Mouse (Mus musculus): ENCODE results near the gene Gpr18.
A peak's percentile ranks its signal among the peaks of the same experiment; 100 is the strongest.
"Not testable (repeated sequence)": the region's sequence is repeated elsewhere in the genome, so short reads cannot be mapped to it uniquely, and the experiment has no call there.

The Gpr18 gene

DNA sequence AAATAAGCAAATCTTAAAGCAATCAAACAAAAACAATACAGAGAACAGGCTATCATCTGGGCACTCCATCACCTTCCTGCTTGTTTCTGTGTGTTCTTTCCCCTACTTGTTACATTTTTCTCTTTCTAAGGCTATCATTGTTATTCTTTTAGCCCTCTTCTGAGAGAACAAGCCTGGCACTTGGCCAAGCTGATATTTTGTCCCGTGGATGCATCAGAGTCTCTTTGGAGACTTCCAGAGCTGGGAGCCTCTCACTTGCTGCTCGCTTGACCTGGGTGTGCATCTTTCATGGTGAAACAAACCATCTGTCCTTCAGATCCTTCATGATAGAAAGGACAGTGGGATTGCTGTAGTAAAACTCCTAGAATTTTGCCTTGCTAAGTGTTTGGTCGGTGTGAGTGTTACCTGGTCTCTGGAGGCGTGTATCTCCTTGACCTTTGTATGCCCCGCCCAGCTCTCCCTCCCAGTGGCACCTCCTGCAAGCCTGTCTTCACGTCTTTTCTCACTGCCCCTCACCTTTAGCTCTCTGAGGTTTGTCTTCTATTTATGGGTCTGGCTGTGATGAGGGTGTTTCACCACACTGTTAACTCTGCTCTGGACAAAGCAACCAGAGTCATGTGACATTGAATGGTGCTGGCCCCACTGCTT, 31.3 kb downstream of the Gpr18 start:
- DNase-seq (ENCODE audit: low spot score), result peak; percentile 77

- no peak for DNase-seq (ENCODE audit: low spot score)
Measured at GRCm38 (mm10) chr14:121881211-121881610, 34.4 kb downstream of the Gpr18 start.

- DNase-seq (ENCODE audit: low spot score), result no peak
Measured at GRCm38 (mm10) chr14:121879266-121879840, 36.2 kb downstream of the Gpr18 start.

DNA sequence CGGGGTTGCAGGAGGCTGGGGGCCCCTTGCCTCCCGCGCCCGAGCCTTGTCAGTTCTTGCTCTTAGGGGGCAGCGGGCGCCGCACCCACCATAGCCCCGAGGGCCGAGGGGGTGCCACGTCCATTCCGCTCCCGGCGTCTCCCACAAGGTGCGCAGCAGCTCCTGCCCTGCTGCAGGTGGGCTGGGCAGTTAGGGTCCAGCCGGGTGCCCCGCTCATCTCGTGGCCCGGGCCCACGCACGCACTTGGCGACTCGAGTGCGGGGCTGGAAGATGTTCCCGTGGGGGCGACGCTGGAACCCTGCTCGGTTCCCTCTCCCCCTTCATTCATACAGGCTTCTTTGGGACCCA, 36.7 kb downstream of the Gpr18 start:
- no peak for DNase-seq (ENCODE audit: low spot score)

DNA sequence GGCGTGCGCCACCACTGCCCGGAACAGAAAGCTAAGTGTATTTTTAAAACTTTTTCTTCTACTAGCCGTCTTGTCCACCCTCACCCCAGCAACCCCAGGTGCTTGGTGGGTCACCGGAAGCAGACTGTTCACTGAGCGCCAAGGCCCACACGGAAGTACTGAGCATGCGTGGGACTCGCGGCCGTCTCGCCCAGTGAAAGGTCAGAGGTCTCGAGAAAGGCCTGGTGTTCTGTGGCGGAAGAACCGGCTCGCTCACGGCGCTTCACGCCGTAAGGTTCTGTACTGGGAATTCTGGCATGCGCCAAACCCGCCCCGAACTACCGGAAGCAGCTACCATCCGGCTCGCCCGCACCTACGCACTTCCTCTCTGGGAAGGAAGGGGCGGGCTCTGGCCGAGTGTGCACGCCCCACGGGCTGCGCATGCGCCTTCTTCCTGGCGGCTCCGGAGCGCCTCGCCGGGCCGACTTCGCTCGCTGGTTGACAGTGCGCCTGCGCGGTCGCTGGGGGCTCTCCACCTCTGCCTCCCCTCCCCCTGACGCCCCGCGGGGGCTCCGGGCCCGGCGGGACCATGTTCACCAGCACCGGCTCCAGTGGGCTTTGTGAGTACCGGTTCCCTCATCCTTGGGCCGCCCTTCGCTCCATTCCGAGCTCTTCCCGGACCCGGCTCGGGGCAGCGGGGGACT, 37.3 kb downstream of the Gpr18 start, which contains the start of gene Ubac2:
Gene Ubac2 (plus strand): TSS at position 445 of the 683 bp plus-strand sequence.
- peak; percentile 98 for DNase-seq (ENCODE audit: low spot score)

- DNase-seq (ENCODE audit: low spot score), result no peak
Measured at GRCm38 (mm10) chr14:121877640-121878039, 37.9 kb downstream of the Gpr18 start.

- no peak for DNase-seq (ENCODE audit: low spot score)
Measured at GRCm38 (mm10) chr14:121876860-121877259, 38.7 kb downstream of the Gpr18 start.

GRCm38 (mm10) chr14:121876190-121876589, 39.4 kb downstream of the Gpr18 start:
- DNase-seq (ENCODE audit: low spot score), result not testable (repeated sequence)

DNA sequence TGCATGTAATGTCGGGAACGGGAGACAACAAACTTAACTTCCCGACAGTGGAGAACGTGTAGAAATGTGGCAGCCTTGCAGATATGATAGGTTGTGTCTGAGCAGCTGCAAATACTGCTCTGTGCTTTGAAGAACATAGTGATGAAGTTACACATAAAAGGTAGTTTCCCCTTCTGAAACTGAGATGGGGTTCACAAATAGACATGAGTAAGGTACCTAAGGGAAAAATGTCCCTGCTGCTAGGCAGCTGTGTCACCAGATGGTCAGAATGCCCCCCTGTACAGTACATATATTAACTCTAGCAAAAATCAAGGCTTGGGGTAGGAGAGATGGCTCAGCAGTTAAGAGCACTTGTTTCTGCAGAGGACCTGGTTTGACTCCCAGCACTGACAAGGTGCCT, 41.9 kb downstream of the Gpr18 start:
- no peak for DNase-seq (ENCODE audit: low spot score)

GRCm38 (mm10) chr14:121873172-121873571, 42.4 kb downstream of the Gpr18 start:
- DNase-seq (ENCODE audit: low spot score), result no peak

GRCm38 (mm10) chr14:121872760-121873159, 42.8 kb downstream of the Gpr18 start:
- no peak for DNase-seq (ENCODE audit: low spot score)

DNA sequence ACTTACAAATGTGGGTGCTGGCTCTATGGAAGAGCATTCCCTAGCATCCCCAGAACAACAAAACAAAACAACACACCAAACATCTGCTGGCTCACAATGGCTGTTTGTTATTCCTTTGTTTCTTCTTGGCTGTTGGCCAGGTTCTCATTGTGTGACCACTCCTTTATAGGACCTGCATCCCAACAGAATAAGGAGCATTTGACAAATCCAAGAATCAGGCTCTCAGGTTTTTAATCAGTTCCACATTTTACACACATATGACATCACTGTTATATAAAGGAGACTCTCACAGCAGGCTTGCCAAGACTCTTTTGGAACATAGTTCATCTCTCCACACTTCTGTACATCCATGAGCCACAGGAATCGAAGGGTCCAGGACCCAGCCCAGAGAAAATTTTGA, 46.5 kb downstream of the Gpr18 start:
- DNase-seq (ENCODE audit: low spot score), result no peak

GRCm38 (mm10) chr14:121866574-121866973, 49.0 kb downstream of the Gpr18 start:
- no peak for DNase-seq (ENCODE audit: low spot score)

GRCm38 (mm10) chr14:121865162-121865561, 50.4 kb downstream of the Gpr18 start:
- DNase-seq (ENCODE audit: low spot score), result not testable (repeated sequence)
